Mouse (Mus musculus): ENCODE results near the gene Rrp1b. TPM values are rescaled to one million over a fixed set of nuclear protein-coding genes. Genes with fewer than 3 reads are reported as not detected.
"Not testable (repeated sequence)": the region's sequence is repeated elsewhere in the genome, so short reads cannot be mapped to it uniquely, and the experiment has no call there.

Gene Rrp1b
- polyA plus RNA-seq, 1 experiment from 2014 or later: 50.9 TPM

- no peaks in the 10 kb centered on the region for H3K27me3 ChIP-seq (ENCODE audit: control insufficient read depth, insufficient read depth, low read length)
- WGBS: 89% methylated on average over 2 of the region's 2 CpGs
- no peak for ATAC-seq (ENCODE audit: insufficient read depth, low FRiP score, low TSS enrichment)
- H3K4me1 ChIP-seq (ENCODE audit: control insufficient read depth, insufficient read depth, low read length): peaks cover 5% of the 10 kb centered on the region; the same call in 1 of the 2 replicates
- H3K36me3 ChIP-seq (ENCODE audit: control insufficient read depth, insufficient read depth, low read length): no peaks in the 10 kb centered on the region
- no peaks in the 10 kb centered on the region for H3K9me3 ChIP-seq (ENCODE audit: control insufficient read depth, low read length)
- no peak overlapping the region for H3K4me2 ChIP-seq (ENCODE audit: low read depth)
- no peak overlapping the region for H3K4me3 ChIP-seq (ENCODE audit: low read depth, low read length)
- H3K9ac ChIP-seq (ENCODE audit: low read length): no peak overlapping the region
- no peak for DNase-seq (ENCODE audit: low spot score)
- no peak overlapping the region for H3K27ac ChIP-seq (ENCODE audit: low read depth, low read length)
Measured at GRCm38 (mm10) chr17:32087069-32087468, 51.2 kb downstream of the Rrp1b start.

GRCm38 (mm10) chr17:32091032-32091363 is 55.1 kb downstream of the Rrp1b start:
- WGBS: 13% methylated on average over 1 of the region's 1 CpGs
- DNase-seq (ENCODE audit: low spot score) (peak; percentile 34), ATAC-seq (ENCODE audit: insufficient read depth, low FRiP score, low TSS enrichment) (peak; percentile 45)
- Histone ChIP-seq H3K4me2 (ENCODE audit: low read depth) (peak overlapping the region; percentile 33), H3K36me3 (ENCODE audit: control insufficient read depth, insufficient read depth, low read length) (no peaks in the 10 kb centered on the region), H3K4me3 (ENCODE audit: low read depth, low read length) (peak overlapping the region; percentile 0; the same call in 1 of the 2 replicates), H3K9me3 (ENCODE audit: control insufficient read depth, low read length) (no peaks in the 10 kb centered on the region), H3K4me1 (ENCODE audit: control insufficient read depth, insufficient read depth, low read length) (peaks cover 5% of the 10 kb centered on the region; the same call in 1 of the 2 replicates), H3K27me3 (ENCODE audit: control insufficient read depth, insufficient read depth, low read length) (no peaks in the 10 kb centered on the region), H3K9ac (ENCODE audit: low read length) (peak overlapping the region; percentile 46; the same call in 1 of the 2 replicates), H3K27ac (ENCODE audit: low read depth, low read length) (peak overlapping the region; percentile 46; the same call in 1 of the 2 replicates)

GRCm38 (mm10) chr17:32091364-32092240 is 55.7 kb downstream of the Rrp1b start:
- peak; percentile 83 for ATAC-seq (ENCODE audit: insufficient read depth, low FRiP score, low TSS enrichment)
- Histone ChIP-seq H3K4me2 (ENCODE audit: low read depth) (peak overlapping the region; percentile 33), H3K9ac (ENCODE audit: low read length) (peak overlapping the region; percentile 46; the same call in 1 of the 2 replicates), H3K4me3 (ENCODE audit: low read depth, low read length) (peak overlapping the region; percentile 0; the same call in 1 of the 2 replicates)
- H3K27me3 ChIP-seq (ENCODE audit: control insufficient read depth, insufficient read depth, low read length); H3K36me3 ChIP-seq (ENCODE audit: control insufficient read depth, insufficient read depth, low read length); H3K9me3 ChIP-seq (ENCODE audit: control insufficient read depth, low read length); H3K27ac ChIP-seq (ENCODE audit: low read depth, low read length); H3K4me1 ChIP-seq (ENCODE audit: control insufficient read depth, insufficient read depth, low read length): not testable (repeated sequence)
- 8% methylated on average over 13 of the region's 16 CpGs for WGBS
- DNase-seq (ENCODE audit: low spot score): peak; percentile 88

GRCm38 (mm10) chr17:32092241-32092619 is 56.3 kb downstream of the Rrp1b start:
- no peak overlapping the region for H3K4me2 ChIP-seq (ENCODE audit: low read depth)
- H3K4me3 ChIP-seq (ENCODE audit: low read depth, low read length): no peak overlapping the region
- 89% methylated on average over 1 of the region's 1 CpGs for WGBS
- no peaks in the 10 kb centered on the region for H3K27me3 ChIP-seq (ENCODE audit: control insufficient read depth, insufficient read depth, low read length)
- H3K9me3 ChIP-seq (ENCODE audit: control insufficient read depth, low read length): no peaks in the 10 kb centered on the region
- no peak for DNase-seq (ENCODE audit: low spot score)
- no peak overlapping the region for H3K9ac ChIP-seq (ENCODE audit: low read length)
- no peak for ATAC-seq (ENCODE audit: insufficient read depth, low FRiP score, low TSS enrichment)
- H3K36me3 ChIP-seq (ENCODE audit: control insufficient read depth, insufficient read depth, low read length): no peaks in the 10 kb centered on the region
- H3K27ac ChIP-seq (ENCODE audit: low read depth, low read length): no peak overlapping the region
- H3K4me1 ChIP-seq (ENCODE audit: control insufficient read depth, insufficient read depth, low read length): peaks cover 5% of the 10 kb centered on the region; the same call in 1 of the 2 replicates

- 87% methylated on average over 5 of the region's 5 CpGs for WGBS
- H3K27me3 ChIP-seq (ENCODE audit: control insufficient read depth, insufficient read depth, low read length): no peaks in the 10 kb centered on the region
- no peak for DNase-seq (ENCODE audit: low spot score)
Measured at GRCm38 (mm10) chr17:32092895-32093294, 57.0 kb downstream of the Rrp1b start.

GRCm38 (mm10) chr17:32097676-32098075 is 61.8 kb downstream of the Rrp1b start:
- ATAC-seq (ENCODE audit: insufficient read depth, low FRiP score, low TSS enrichment): no peak
- 45% methylated on average over 1 of the region's 1 CpGs for WGBS

More at GRCm38 (mm10) chr17:32092895-32093294, 57.0 kb downstream of the Rrp1b start:
- H3K4me1 ChIP-seq (ENCODE audit: control insufficient read depth, insufficient read depth, low read length): peaks cover 5% of the 10 kb centered on the region; the same call in 1 of the 2 replicates
- ATAC-seq (ENCODE audit: insufficient read depth, low FRiP score, low TSS enrichment): no peak
- H3K36me3 ChIP-seq (ENCODE audit: control insufficient read depth, insufficient read depth, low read length): no peaks in the 10 kb centered on the region
- no peak overlapping the region for H3K9ac ChIP-seq (ENCODE audit: low read length)
- no peaks in the 10 kb centered on the region for H3K9me3 ChIP-seq (ENCODE audit: control insufficient read depth, low read length)
- H3K27ac ChIP-seq (ENCODE audit: low read depth, low read length): no peak overlapping the region
- H3K4me3 ChIP-seq (ENCODE audit: low read depth, low read length): no peak overlapping the region
- H3K4me2 ChIP-seq (ENCODE audit: low read depth): no peak overlapping the region

GRCm38 (mm10) chr17:32098905-32099304 is 63.0 kb downstream of the Rrp1b start:
- H3K9me3 ChIP-seq (ENCODE audit: control insufficient read depth, low read length); H3K4me1 ChIP-seq (ENCODE audit: control insufficient read depth, insufficient read depth, low read length); H3K4me2 ChIP-seq (ENCODE audit: low read depth); H3K36me3 ChIP-seq (ENCODE audit: control insufficient read depth, insufficient read depth, low read length); DNase-seq (ENCODE audit: low spot score); H3K4me3 ChIP-seq (ENCODE audit: low read depth, low read length); H3K27ac ChIP-seq (ENCODE audit: low read depth, low read length); H3K9ac ChIP-seq (ENCODE audit: low read length); ATAC-seq (ENCODE audit: insufficient read depth, low FRiP score, low TSS enrichment): not testable (repeated sequence)
- H3K27me3 ChIP-seq (ENCODE audit: control insufficient read depth, insufficient read depth, low read length): peaks cover 12% of the 10 kb centered on the region; the same call in 1 of the 2 replicates
- WGBS: 90% methylated on average over 6 of the region's 6 CpGs

More at GRCm38 (mm10) chr17:32097676-32098075, 61.8 kb downstream of the Rrp1b start:
- Histone ChIP-seq H3K4me2 (ENCODE audit: low read depth) (no peak overlapping the region), H3K4me1 (ENCODE audit: control insufficient read depth, insufficient read depth, low read length) (0 out of 2 replicates have a peak, but pooled peaks cover 2% of the 10 kb centered on the region), H3K9ac (ENCODE audit: low read length) (no peak overlapping the region), H3K9me3 (ENCODE audit: control insufficient read depth, low read length) (no peaks in the 10 kb centered on the region), H3K4me3 (ENCODE audit: low read depth, low read length) (no peak overlapping the region), H3K36me3 (ENCODE audit: control insufficient read depth, insufficient read depth, low read length) (no peaks in the 10 kb centered on the region), H3K27me3 (ENCODE audit: control insufficient read depth, insufficient read depth, low read length) (peaks cover 12% of the 10 kb centered on the region; the same call in 1 of the 2 replicates), H3K27ac (ENCODE audit: low read depth, low read length) (no peak overlapping the region)
- DNase-seq (ENCODE audit: low spot score): no peak

- no peaks in the 10 kb centered on the region for H3K36me3 ChIP-seq (ENCODE audit: control insufficient read depth, insufficient read depth, low read length)
- no peaks in the 10 kb centered on the region for H3K9me3 ChIP-seq (ENCODE audit: control insufficient read depth, low read length)
- no peak overlapping the region for H3K27ac ChIP-seq (ENCODE audit: low read depth, low read length)
- DNase-seq (ENCODE audit: low spot score) (no peak), ATAC-seq (ENCODE audit: insufficient read depth, low FRiP score, low TSS enrichment) (peak; percentile 50; the same call in 1 of the 2 replicates)
- H3K27me3 ChIP-seq (ENCODE audit: control insufficient read depth, insufficient read depth, low read length): peaks cover 12% of the 10 kb centered on the region; the same call in 1 of the 2 replicates
- H3K4me3 ChIP-seq (ENCODE audit: low read depth, low read length): peak overlapping the region; percentile 37
- peak overlapping the region; percentile 56 for H3K9ac ChIP-seq (ENCODE audit: low read length)
- WGBS: 31% methylated on average over 8 of the region's 8 CpGs
- peak overlapping the region; percentile 87 for H3K4me2 ChIP-seq (ENCODE audit: low read depth)
- H3K4me1 ChIP-seq (ENCODE audit: control insufficient read depth, insufficient read depth, low read length): 0 out of 2 replicates have a peak, but pooled peaks cover 2% of the 10 kb centered on the region
Measured at GRCm38 (mm10) chr17:32099574-32099942, 63.7 kb downstream of the Rrp1b start.

All from neural tube, embryonic 11.5 days (tissue).